Mouse (Mus musculus) urinary bladder, postnatal 14 days (tissue): ENCODE measurements around the gene Gm20388.

Source experiments
- DNase-seq: peaks from one replicate; pipeline ENCODE4 v3.0.0; 2021; ENCODE audit warnings: low spot score

Gm20388 gene

GRCm38 (mm10) chr8:121607661-121608060 lies 1697.0 kb downstream of the Gm20388 start:
- DNase-seq = no peak

- DNase-seq = no peak
These were observed 1698.6 kb downstream of the Gm20388 start for GRCm38 (mm10) chr8:121609251-121609650.

- DNase-seq = no peak
These were observed 1699.3 kb downstream of the Gm20388 start for GRCm38 (mm10) chr8:121609916-121610315.

- no peak for DNase-seq
These were observed 1702.8 kb downstream of the Gm20388 start for GRCm38 (mm10) chr8:121613419-121613818.

GRCm38 (mm10) chr8:121619401-121619995 lies 1708.9 kb downstream of the Gm20388 start:
- peak; percentile 59 for DNase-seq

- no peak for DNase-seq
These were observed 1710.3 kb downstream of the Gm20388 start for GRCm38 (mm10) chr8:121620801-121621516.

GRCm38 (mm10) chr8:121621879-121622278 lies 1711.2 kb downstream of the Gm20388 start:
- DNase-seq = no peak

GRCm38 (mm10) chr8:121623043-121623442 lies 1712.4 kb downstream of the Gm20388 start:
- no peak for DNase-seq

GRCm38 (mm10) chr8:121628681-121629080 lies 1718.0 kb downstream of the Gm20388 start:
- no peak for DNase-seq

- DNase-seq = no peak
These were observed 1721.0 kb downstream of the Gm20388 start for GRCm38 (mm10) chr8:121631645-121632071.

- no peak for DNase-seq
These were observed 1721.8 kb downstream of the Gm20388 start for GRCm38 (mm10) chr8:121632401-121632800.

- DNase-seq = no peak
These were observed 1724.9 kb downstream of the Gm20388 start for GRCm38 (mm10) chr8:121635534-121635933.

GRCm38 (mm10) chr8:121636180-121636579 lies 1725.5 kb downstream of the Gm20388 start:
- DNase-seq = no peak

GRCm38 (mm10) chr8:121642804-121643203 lies 1732.2 kb downstream of the Gm20388 start:
- DNase-seq = no peak

GRCm38 (mm10) chr8:121643384-121643783 lies 1732.7 kb downstream of the Gm20388 start:
- DNase-seq = no peak

- no peak for DNase-seq
These were observed 1737.0 kb downstream of the Gm20388 start for GRCm38 (mm10) chr8:121647511-121648215.

- DNase-seq = no peak
These were observed 1737.8 kb downstream of the Gm20388 start for GRCm38 (mm10) chr8:121648451-121648850.

GRCm38 (mm10) chr8:121649423-121649822 lies 1738.8 kb downstream of the Gm20388 start:
- DNase-seq = no peak

- no peak for DNase-seq
These were observed 1739.3 kb downstream of the Gm20388 start for GRCm38 (mm10) chr8:121649904-121650303.

- no peak for DNase-seq
These were observed 1740.0 kb downstream of the Gm20388 start for GRCm38 (mm10) chr8:121650389-121651307.

- no peak for DNase-seq
These were observed 1740.8 kb downstream of the Gm20388 start for GRCm38 (mm10) chr8:121651308-121651873.
